Mouse (Mus musculus) intestine, embryonic 15.5 days (tissue): ENCODE measurements at regions not wholly inside any gene's neighbourhood (a gene's known extent, or its start where the extent isn't known, plus 50 kb on each side); places are given as distances from the start of the nearest gene placed in this dataset.
A peak's percentile ranks its signal among the peaks of the same experiment; 100 is the strongest.

ENCODE experiments used
- ATAC-seq: fragments of 200-750 bp; cut with Nextera tagmentation; 2 replicates; pipeline ENCODE4 v1.8.0; 2017; ENCODE audit warnings: moderate TSS enrichment, moderate library complexity
- H3K27ac ChIP-seq: fragments of 300-500 bp; sonication (generic); 2 replicates; pipeline ENCODE4 v1.5.1; 2015; ENCODE audit warnings: mild to moderate bottlenecking, inconsistent platforms
- H3K27me3 ChIP-seq: fragments of 300-500 bp; sonication (generic); replicated peaks from 2 replicates; pipeline ENCODE4 v1.6.1; 2015; ENCODE audit warnings: inconsistent platforms
- H3K36me3 ChIP-seq: fragments of 300-500 bp; sonication (generic); 2 replicates; pipeline ENCODE4 v1.6.1; 2015; ENCODE audit warnings: inconsistent platforms
- H3K4me1 ChIP-seq: fragments of 300-500 bp; sonication (generic); replicated peaks from 2 replicates; pipeline ENCODE4 v1.6.1; 2015; ENCODE audit warnings: inconsistent platforms
- H3K4me2 ChIP-seq: fragments of 300-500 bp; sonication (generic); replicated peaks from 2 replicates; pipeline ENCODE4 v1.6.1; 2015; ENCODE audit warnings: mild to moderate bottlenecking, inconsistent platforms
- H3K4me3 ChIP-seq: fragments of 300-500 bp; sonication (generic); replicated peaks from 2 replicates; pipeline ENCODE4 v1.5.1; 2015; ENCODE audit warnings: inconsistent platforms
- H3K9ac ChIP-seq: fragments of 300-500 bp; sonication (generic); 2 replicates; pipeline ENCODE4 v1.6.1; 2015; ENCODE audit warnings: inconsistent platforms
- H3K9me3 ChIP-seq: fragments of 300-500 bp; sonication (generic); 2 replicates; pipeline ENCODE4 v1.6.1; 2016; ENCODE audit warnings: inconsistent platforms
- WGBS: fragments of 180-500 bp; shearing (Covaris S2); methylation state at CpG from one replicate; pipeline ENCODE4 v1.1.7; 2015; 5-methylcytosine and 5-hydroxymethylcytosine counted together

DNA sequence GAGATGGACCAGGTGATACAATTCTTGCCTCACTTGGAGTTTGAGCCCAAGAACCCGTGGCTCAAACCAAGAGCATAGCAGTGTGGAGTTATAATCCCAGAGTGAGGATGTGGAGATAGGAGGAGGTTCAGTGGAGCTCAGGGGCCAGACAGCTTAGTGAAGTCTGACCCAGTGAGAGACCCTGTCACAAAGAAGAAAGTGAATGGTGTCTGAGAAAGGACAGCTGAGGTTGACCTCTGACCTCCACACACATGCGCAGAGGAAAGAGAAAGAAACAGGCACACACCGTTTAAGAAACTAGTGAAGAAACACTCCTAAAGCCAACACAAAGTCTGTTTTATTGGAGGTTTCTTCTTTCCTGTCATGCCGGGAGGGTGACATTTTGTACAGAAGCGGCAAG, 124.7 kb upstream of the Mkln1 start:
- Histone ChIP-seq H3K4me1 (no peaks in the 10 kb centered on the region), H3K27me3 (no peaks in the 10 kb centered on the region), H3K36me3 (no peaks in the 10 kb centered on the region), H3K4me2 (no peak overlapping the region), H3K4me3 (no peak overlapping the region), H3K9me3 (no peaks in the 10 kb centered on the region), H3K27ac (no peak overlapping the region), H3K9ac (no peak overlapping the region)
- ATAC-seq, result no peak
- WGBS, result 44% methylated on average over 5 of the region's 5 CpGs

DNA sequence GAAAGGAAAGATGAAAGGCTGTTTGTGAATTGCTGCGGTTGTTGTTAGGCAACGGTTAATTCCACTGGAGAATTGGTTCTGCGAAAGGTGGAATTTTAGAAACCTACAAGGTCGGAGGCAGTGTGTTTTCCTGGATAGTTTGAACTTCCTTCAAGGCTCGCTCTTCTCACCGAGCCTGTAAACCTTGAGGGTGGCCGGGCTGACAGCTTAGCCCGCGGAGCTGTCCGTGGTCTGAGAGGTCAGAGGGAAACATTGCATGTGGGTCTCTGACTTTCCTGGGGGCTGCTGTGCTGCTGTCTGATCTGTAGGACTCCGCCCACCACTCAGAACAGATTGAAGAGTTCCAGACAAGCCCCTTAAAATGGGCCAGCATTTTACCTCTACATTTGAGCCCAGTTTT, 124.3 kb upstream of the Mkln1 start:
- H3K4me3 ChIP-seq, result no peak overlapping the region
- no peak overlapping the region for H3K9ac ChIP-seq
- H3K9me3 ChIP-seq, result no peaks in the 10 kb centered on the region
- H3K4me2 ChIP-seq, result no peak overlapping the region
- no peaks in the 10 kb centered on the region for H3K27me3 ChIP-seq
- no peaks in the 10 kb centered on the region for H3K4me1 ChIP-seq
- ATAC-seq, result no peak
- 15% methylated on average over 11 of the region's 11 CpGs for WGBS
- H3K36me3 ChIP-seq, result no peaks in the 10 kb centered on the region
- no peak overlapping the region for H3K27ac ChIP-seq

DNA sequence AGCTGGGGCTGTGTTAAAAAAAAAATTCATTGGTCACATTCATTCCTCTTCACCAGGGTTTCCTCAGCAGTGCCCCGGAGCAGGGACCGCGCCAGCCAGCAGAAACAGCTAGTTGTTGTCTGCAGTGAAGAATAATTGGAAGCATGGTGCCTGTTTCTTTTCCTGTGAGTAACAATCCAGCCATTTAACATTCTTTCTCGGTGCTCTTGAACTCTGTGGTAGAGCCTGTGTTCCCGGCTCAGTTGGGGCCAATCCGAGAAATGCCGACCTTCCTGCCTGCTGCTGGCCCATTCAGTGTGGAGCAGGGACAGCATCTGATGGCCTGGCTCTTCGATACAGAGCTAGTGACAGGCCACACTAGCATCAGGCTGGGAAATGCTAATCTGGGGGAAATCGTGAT, 120.7 kb upstream of the Mkln1 start:
- Histone ChIP-seq H3K36me3 (no peaks in the 10 kb centered on the region), H3K9ac (no peak overlapping the region), H3K4me2 (no peak overlapping the region), H3K27ac (no peak overlapping the region), H3K9me3 (no peaks in the 10 kb centered on the region), H3K27me3 (no peaks in the 10 kb centered on the region), H3K4me3 (no peak overlapping the region), H3K4me1 (no peaks in the 10 kb centered on the region)
- WGBS, result 52% methylated on average over 9 of the region's 9 CpGs
- no peak for ATAC-seq

DNA sequence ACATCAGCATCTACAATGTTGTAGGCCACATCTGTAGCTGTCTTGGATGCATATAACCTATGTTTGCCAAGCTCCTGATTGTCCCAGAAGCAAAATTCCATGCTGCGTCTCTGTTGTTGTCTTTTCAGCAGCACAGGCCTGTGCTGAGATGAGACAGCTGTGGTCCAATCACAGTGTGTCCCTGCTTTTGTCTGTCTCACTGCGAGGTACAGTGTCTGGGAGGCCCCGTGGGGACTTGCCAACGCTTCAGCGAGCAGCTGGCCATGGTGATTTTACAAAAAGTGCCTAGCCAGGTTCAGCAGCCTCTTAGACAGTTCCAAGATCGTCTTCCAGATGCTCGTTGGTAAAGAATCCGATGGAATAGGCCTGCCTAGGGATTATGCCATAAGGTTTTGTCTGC, 114.6 kb upstream of the Mkln1 start:
- Histone ChIP-seq H3K36me3 (no peaks in the 10 kb centered on the region), H3K27ac (no peak overlapping the region), H3K4me3 (no peak overlapping the region), H3K9me3 (no peaks in the 10 kb centered on the region), H3K9ac (no peak overlapping the region), H3K4me2 (no peak overlapping the region), H3K4me1 (0 out of 2 replicates have a peak, but pooled peaks cover 5% of the 10 kb centered on the region), H3K27me3 (no peaks in the 10 kb centered on the region)
- ATAC-seq, result no peak
- WGBS, result 62% methylated on average over 8 of the region's 8 CpGs

DNA sequence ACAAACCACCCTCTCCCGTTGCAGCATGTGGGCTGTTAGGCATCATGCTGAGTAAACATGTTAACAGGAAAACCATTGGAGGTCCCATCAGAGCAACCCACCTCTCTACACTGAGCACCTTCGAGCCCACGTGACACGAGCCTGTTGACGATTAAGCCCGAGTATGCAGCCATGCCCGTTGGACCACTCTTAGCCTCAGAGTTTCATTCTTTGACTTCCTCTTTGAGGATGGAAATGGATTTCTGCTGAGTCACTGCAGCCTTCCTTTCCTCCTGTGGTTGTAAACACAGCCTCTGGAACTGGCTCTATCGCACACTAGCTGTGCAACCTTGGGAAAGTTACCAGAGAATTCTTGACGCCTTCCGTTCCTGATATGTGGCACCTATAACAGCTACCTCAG, 114.1 kb upstream of the Mkln1 start:
- no peak overlapping the region for H3K4me2 ChIP-seq
- H3K9ac ChIP-seq, result no peak overlapping the region
- no peak overlapping the region for H3K4me3 ChIP-seq
- no peaks in the 10 kb centered on the region for H3K9me3 ChIP-seq
- WGBS, result 69% methylated on average over 10 of the region's 10 CpGs
- no peaks in the 10 kb centered on the region for H3K27me3 ChIP-seq
- ATAC-seq, result no peak
- H3K27ac ChIP-seq, result no peak overlapping the region
- 0 out of 2 replicates have a peak, but pooled peaks cover 8% of the 10 kb centered on the region for H3K4me1 ChIP-seq
- H3K36me3 ChIP-seq, result no peaks in the 10 kb centered on the region

DNA sequence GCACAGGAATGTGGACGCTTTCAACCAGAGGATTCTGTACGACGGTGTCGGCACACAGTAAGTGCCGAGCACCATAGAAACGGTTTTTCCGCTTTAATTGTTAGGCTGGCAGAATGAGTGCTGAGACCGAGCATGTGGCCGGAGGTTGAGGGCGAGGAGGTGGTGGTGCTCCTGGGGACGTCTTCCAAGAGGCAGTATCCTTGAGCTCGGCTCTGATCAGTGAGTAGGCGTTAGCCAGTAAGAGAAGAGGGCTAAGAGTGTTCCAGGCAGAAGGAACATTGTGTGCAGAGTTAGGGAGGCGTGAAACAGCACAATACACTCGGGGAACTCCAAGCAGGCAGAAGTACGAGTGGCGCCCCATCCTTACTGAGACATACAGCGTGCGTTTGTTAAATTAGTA, 113.5 kb upstream of the Mkln1 start:
- Histone ChIP-seq H3K4me3 (no peak overlapping the region), H3K27me3 (no peaks in the 10 kb centered on the region), H3K36me3 (no peaks in the 10 kb centered on the region), H3K9me3 (no peaks in the 10 kb centered on the region), H3K9ac (no peak overlapping the region), H3K27ac (no peak overlapping the region), H3K4me2 (no peak overlapping the region), H3K4me1 (0 out of 2 replicates have a peak, but pooled peaks cover 8% of the 10 kb centered on the region)
- WGBS, result 92% methylated on average over 19 of the region's 19 CpGs
- ATAC-seq, result no peak

DNA sequence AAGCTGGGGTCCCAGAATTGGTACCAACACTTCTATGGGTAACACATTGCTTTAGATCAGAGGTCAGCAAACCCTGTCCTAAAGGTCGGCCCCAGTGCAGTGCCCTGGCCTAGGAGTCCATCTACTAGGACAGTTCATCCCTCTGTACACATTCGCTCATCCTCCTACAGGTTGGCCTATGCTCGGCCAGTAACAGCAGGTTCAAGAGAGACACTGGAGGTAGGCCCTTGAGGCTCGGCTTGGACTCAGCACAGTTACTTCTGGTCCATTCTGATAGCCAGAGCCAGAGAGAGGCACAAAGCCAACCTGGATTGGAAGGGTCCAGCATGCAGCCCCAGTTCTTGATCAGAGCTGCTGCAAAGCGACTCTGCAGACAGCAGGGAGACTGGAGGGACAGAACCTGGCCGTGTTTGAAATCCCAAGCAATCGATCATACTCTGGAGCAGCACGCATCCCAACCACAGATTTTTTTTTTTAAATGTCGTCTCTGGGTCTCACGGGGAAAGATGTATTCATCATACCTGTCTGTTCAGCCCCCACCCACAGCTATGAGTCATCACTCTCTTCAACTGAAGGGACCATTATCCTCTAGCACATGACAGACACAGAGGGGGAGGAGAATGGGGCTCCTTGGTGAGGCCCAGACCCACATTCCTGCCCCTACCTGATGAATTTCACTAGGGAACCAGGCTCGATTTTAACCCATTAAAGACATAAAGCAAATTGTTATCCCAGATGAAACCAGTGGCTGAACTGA, 112.4 kb upstream of the Mkln1 start:
- H3K27me3 ChIP-seq, result no peaks in the 10 kb centered on the region

DNA sequence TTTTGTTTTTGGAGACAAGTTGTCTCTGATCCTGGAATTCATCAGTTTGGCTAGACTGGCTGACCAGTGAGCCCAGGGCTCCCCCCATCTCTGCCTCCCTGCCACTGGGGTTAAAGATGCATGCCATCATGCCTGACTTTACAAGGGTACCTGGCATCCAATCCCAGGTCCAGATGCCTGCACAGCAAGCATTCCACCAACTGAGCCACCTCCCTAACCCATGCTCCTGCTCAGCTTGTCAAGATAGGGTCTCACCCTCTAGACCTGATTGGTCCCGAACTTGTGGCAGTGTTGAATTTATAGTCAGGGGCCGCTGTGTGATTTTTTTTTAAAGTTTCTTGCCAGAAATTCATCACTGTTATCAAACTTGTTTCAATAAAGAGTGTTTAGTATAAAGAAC, 111.4 kb upstream of the Mkln1 start:
- WGBS, result 57% methylated on average over 2 of the region's 2 CpGs
- no peak for ATAC-seq

More for the DNA sequence above, 112.4 kb upstream of the Mkln1 start:
- ATAC-seq, result no peak
- 0 out of 2 replicates have a peak, but pooled peaks cover 8% of the 10 kb centered on the region for H3K4me1 ChIP-seq
- no peaks in the 10 kb centered on the region for H3K9me3 ChIP-seq
- no peak overlapping the region for H3K9ac ChIP-seq
- WGBS, result 74% methylated on average over 11 of the region's 11 CpGs
- H3K27ac ChIP-seq, result no peak overlapping the region
- H3K4me2 ChIP-seq, result no peak overlapping the region
- no peaks in the 10 kb centered on the region for H3K36me3 ChIP-seq
- H3K4me3 ChIP-seq, result no peak overlapping the region

DNA sequence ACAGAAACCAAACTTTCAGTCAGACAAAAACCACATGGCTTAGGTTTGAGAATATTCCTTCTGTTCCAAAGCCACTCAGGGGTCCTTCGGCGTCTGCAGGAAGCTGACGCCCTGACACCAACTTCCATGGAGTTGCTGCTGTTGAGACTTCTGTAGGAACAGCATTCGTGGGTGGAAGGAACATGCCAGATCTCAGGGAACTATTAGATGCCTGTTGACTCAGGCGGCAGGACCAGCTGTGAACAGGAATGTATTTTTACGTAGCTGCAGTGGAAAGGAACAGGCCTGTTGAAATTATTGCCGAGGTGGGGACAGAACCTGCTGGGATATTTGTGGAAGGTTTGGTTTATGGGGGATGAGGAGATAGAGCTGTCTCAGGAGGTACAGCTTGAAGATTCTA, 110.8 kb upstream of the Mkln1 start:
- Histone ChIP-seq H3K9me3 (no peaks in the 10 kb centered on the region), H3K36me3 (no peaks in the 10 kb centered on the region), H3K4me3 (no peak overlapping the region), H3K27me3 (no peaks in the 10 kb centered on the region), H3K9ac (no peak overlapping the region), H3K4me1 (0 out of 2 replicates have a peak, but pooled peaks cover 8% of the 10 kb centered on the region), H3K27ac (no peak overlapping the region), H3K4me2 (no peak overlapping the region)
- 26% methylated on average over 7 of the region's 7 CpGs for WGBS
- ATAC-seq, result no peak

More for the DNA sequence above, 111.4 kb upstream of the Mkln1 start:
- Histone ChIP-seq H3K4me3 (no peak overlapping the region), H3K4me1 (0 out of 2 replicates have a peak, but pooled peaks cover 8% of the 10 kb centered on the region), H3K27ac (no peak overlapping the region), H3K4me2 (no peak overlapping the region), H3K9me3 (no peaks in the 10 kb centered on the region), H3K9ac (no peak overlapping the region), H3K36me3 (no peaks in the 10 kb centered on the region), H3K27me3 (no peaks in the 10 kb centered on the region)

DNA sequence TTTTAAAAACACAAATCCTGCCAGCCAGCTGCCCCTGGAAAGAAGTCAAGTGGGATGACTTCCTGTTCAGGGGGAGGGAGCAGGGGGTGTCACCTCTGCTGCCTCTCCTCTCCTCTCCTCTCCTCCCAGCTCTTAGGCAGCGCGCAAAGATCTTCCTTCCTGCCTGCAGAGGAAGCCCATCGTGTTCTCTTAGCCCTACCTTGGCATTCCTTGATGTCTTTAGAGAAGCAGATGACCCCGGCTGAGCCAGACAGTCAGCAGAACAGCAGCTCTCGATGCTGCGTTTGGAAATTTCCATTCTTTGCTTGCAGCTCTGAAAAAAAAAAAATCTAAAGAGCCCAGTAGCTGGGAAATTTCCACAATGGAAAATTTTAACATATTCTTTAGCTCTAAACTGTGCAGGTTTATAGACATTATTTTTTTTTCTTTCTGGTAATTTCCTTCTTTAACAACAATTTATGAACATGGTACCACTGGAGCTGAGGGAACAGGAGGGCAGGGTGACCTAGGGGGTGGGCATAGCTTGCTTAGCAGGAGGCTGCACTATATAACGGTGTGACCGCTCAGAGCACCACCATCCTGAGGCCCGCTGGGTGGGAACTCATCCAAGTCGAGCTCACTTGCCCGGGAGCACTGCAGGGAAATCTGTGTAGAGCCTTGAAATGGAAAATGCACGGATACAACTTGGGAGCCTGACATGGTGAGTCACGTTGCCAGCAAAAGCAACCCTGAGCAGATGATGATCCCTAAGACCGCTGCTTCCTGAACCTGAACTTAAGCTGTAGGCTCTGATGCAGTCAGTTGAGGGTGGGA, 109.9 kb upstream of the Mkln1 start:
- no peaks in the 10 kb centered on the region for H3K27me3 ChIP-seq
- no peaks in the 10 kb centered on the region for H3K9me3 ChIP-seq
- H3K36me3 ChIP-seq, result no peaks in the 10 kb centered on the region
- H3K4me2 ChIP-seq, result 0 out of 2 replicates have a peak overlapping the region, but pooled peaks have one; percentile 10
- no peak for ATAC-seq
- no peak overlapping the region for H3K4me3 ChIP-seq
- H3K9ac ChIP-seq, result no peak overlapping the region
- H3K4me1 ChIP-seq, result 0 out of 2 replicates have a peak, but pooled peaks cover 8% of the 10 kb centered on the region
- 31% methylated on average over 14 of the region's 14 CpGs for WGBS
- no peak overlapping the region for H3K27ac ChIP-seq

DNA sequence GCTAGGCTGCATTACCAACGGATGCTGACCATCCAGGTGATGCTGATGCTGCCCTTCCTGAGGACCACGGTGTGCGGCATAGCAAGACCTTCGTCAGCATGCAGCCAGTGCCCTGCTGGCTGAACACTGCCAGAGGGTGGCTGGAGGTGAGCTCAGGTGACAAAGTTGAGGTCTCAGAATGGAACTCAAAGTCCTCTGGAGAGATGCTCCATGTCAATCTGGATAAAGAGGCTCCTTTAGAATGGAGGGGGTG, 109.4 kb upstream of the Mkln1 start:
- WGBS, result 90% methylated on average over 4 of the region's 4 CpGs
- ATAC-seq, result no peak
- Histone ChIP-seq H3K9ac (no peak overlapping the region), H3K9me3 (no peaks in the 10 kb centered on the region), H3K27me3 (no peaks in the 10 kb centered on the region), H3K27ac (no peak overlapping the region), H3K36me3 (no peaks in the 10 kb centered on the region), H3K4me2 (no peak overlapping the region), H3K4me1 (0 out of 2 replicates have a peak, but pooled peaks cover 8% of the 10 kb centered on the region), H3K4me3 (no peak overlapping the region)

DNA sequence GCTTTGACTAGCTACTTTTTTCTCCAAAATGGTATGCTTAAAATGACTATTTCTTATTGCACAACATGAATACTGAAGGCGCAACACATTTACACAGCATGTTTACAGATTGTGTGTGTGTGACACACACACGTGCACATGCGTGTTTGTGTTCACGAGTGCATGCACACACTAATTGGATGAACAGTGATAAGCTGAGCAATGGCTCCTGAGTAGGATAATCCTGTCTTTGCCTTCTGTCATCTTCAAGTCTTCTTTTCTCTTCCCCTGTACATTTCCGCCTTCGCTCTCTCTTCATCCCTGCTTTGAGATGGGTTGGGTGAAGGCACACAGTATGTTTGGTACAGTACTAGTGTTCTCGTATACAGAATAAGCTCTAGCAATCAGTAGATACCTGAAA, 106.5 kb upstream of the Mkln1 start:
- Histone ChIP-seq H3K36me3 (no peaks in the 10 kb centered on the region), H3K4me2 (no peak overlapping the region), H3K27ac (no peak overlapping the region), H3K9me3 (no peaks in the 10 kb centered on the region), H3K9ac (no peak overlapping the region), H3K4me3 (no peak overlapping the region), H3K4me1 (0 out of 2 replicates have a peak, but pooled peaks cover 8% of the 10 kb centered on the region), H3K27me3 (no peaks in the 10 kb centered on the region)
- 90% methylated on average over 7 of the region's 7 CpGs for WGBS
- ATAC-seq, result no peak

DNA sequence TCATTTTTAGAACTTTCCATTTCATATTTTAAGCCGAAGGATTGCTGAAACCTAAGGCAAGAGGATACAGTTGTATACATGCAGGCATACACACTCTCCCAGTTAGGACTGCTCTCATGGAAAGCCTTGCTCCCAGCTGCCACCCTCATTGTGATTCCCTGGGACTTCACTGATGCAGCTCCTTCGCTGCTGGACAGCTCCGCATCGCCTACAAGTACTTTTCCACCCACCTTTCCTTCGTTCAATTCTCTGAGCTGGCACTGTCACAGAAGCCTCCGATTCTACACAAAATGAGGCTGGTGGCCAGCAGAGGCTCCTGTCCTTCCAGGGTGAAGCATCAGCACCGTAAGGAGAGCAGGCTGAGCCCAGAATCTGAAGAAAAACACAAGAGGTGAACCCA, 105.5 kb upstream of the Mkln1 start:
- H3K36me3 ChIP-seq, result no peaks in the 10 kb centered on the region
- no peaks in the 10 kb centered on the region for H3K9me3 ChIP-seq
- H3K4me2 ChIP-seq, result no peak overlapping the region
- H3K9ac ChIP-seq, result no peak overlapping the region
- no peak overlapping the region for H3K4me3 ChIP-seq
- 0 out of 2 replicates have a peak, but pooled peaks cover 8% of the 10 kb centered on the region for H3K4me1 ChIP-seq
- WGBS, result 46% methylated on average over 7 of the region's 7 CpGs
- H3K27me3 ChIP-seq, result no peaks in the 10 kb centered on the region
- no peak overlapping the region for H3K27ac ChIP-seq
- ATAC-seq, result no peak
